Mouse (Mus musculus) adrenal gland, postnatal 4 days (tissue): ENCODE measurements around the gene Ica1. TPM values are rescaled to one million over a fixed set of nuclear protein-coding genes. Genes with fewer than 3 reads are reported as not detected.

Experiments used
- DNase-seq, 2 experiments: peaks; one replicate each; pipeline ENCODE4 v3.0.0; 2021 to 2022; ENCODE audit warnings: low spot score in 2 of 2, mixed read lengths in 2 of 2
- total RNA-seq, 2 experiments: library from RNA; stranded (reverse); gene quantifications; 2 replicates each; pipeline ENCODE4 v1.2.3; 2021

Gene Ica1
- total RNA-seq, 2 experiments from 2014 or later: 28.6 to 34.4 TPM

DNA sequence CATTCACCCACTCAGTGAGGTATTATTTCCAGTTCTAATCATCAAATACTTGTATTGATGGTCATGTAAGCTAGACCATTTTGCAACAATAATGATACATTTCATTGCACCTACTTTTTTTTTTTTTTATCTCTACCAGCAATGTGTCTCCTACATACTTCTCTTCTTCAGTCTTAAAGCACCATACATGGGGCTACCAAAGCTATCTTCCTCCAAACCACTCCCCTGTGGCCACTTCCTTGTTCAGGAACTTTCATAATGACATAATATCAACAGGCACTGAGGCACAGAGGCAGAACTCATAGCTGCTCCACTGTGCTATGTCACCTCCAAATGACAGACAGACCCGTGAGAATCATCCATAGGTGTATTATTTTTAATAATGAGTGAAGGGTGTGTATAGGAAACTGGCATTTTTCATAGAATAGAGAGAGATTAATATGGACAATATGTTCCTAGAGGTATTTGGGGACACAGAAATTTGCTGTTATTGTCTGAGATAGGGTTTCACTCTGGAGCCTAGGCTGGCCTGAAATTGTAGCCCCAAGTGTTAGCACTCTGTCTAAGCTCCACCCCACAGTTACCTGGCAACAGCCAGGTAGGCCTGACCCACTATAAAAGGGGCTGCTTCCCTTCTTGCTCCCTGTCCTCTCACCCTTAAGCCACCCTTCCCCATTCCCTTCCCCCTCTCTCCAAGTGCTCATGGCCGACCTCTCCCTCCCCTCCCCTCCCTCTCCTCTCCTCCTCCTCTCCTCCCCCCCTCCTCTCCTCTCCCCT, 86.9 kb downstream of the Ica1 start:
- DNase-seq: no peak

DNA sequence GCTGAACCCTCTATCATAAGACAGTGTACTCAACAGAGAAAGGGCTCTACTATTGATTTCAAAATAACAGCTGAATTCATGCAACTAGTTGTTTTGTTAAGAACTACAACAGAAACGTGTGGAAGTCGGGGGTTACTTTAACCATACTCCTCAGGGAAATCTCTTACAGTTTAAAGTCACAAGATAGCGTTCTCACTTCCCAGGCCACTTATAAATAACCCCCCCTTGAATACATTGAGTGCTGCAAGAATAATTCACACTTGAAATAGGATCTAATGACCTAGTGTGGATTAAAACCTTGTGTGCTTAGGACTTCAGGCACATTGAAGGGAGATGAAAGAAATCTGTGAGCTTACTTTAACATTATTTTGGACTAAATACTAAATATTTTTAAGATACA, 87.8 kb downstream of the Ica1 start:
- DNase-seq: no peak

DNA sequence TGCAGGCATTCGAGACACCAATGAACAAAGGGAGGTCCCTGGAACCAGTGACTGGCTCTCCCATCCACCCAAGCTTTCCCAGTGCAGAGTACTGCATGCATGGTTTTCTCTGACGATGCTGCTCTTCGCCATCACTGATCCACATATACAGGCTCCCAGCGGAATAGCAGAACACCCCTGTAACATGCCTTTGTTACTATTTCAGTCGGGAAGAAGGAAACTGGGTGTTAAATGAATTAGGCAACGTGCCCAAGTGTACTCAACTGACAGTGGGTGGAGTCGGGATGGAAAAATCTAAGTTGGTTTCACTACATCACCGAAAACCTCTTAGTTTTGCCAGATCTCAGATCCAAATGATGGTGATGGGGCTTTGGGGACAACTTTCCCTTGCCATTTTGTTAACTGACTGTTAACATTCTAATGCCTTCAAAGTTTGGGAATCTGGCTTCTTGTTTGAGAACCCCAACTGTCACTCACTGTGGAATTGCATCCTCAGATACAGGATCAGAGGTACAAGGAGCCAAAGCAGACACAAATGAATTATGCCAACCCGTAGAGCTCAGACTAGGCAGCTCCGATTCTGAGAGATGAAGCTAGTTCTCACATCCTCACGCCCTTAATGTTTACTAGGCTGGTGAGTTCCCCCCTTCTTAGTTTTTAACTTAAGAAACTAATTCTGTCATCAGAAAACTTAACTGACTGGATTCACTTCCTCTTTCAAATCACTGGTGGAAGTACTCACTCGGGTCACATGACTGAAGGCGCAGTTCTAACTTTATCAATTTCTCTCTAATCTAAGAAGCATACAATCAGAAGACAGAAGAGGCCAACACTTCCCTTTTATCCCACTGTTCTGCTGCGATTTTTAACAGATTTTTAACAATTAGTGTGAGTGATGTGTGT, 91.4 kb downstream of the Ica1 start:
- no peak for DNase-seq

DNA sequence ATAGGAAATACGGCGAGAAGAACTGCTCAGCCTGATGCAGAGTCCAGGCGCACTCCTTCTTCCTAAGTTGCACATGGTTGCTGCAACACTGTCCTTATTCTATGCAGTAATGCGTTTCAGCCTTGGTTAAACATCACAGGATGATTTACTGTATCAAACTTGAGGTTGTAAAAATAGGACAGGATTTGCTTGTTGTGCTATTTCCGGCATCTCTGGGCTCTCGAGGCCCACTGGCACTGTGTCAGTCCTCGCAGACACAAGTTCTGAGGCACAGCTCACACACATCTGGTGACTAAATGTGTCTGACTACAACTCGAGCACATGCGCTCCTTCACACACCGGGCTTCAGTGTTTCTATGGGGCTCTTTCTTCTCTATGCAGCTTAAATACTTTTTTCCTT, 94.9 kb downstream of the Ica1 start:
- DNase-seq: no peak

DNA sequence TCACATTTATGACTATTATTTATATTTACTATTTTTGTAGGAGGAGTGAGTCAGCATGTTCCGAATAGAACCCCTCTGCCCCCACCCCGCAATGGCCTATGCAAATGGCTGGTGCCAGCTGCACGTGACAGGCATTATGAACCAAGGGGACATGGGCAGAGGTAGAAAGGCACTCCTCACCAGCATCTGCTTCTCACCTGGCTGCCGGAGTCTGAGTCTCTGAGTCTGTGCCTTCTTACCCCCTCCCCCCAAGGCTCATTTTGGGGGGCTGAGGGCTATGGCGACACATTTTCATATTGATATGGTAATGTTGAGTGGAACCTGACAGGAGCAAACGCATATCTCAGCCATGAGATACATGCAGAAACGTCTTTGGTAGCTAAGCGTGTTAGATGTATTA, 97.4 kb downstream of the Ica1 start:
- DNase-seq: no peak

DNA sequence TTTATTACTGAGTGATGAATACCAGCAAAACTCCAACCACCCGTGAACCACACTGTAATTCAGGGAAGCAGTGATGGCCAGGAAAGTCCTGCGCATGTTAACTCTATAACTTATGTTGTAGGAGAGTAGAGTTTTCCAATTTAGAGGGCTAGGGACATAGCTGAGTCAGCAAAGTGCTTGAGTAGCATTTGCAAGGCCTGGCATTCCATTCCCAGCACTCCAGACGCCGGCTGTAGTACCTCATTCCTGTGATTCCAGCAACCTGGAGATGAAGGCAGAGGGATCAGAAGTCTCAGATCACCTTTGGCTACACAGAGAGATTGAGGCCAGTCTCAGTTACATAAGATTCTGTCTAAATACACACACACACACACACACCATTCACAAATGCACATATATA, 105.3 kb downstream of the Ica1 start:
- no peak for DNase-seq

DNA sequence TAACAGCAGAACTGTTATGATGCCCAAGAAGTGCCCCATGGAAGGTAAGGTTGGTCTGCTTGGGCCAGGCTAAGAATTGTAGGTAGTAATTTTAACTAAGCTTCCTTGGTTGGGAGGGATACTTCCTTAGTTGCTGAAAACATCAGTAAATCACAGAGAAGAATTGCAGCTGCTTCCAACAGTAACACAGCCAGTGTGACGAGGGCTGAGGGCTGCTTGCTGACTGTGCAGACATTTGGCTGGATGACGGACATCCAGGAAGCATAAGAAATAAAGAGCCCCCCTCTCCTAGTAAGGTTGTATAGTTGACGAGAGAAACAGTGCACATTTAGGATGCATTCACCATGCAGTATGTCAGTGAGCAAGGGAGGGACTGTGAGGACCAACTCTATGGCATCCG, 108.9 kb downstream of the Ica1 start:
- DNase-seq: no peak

DNA sequence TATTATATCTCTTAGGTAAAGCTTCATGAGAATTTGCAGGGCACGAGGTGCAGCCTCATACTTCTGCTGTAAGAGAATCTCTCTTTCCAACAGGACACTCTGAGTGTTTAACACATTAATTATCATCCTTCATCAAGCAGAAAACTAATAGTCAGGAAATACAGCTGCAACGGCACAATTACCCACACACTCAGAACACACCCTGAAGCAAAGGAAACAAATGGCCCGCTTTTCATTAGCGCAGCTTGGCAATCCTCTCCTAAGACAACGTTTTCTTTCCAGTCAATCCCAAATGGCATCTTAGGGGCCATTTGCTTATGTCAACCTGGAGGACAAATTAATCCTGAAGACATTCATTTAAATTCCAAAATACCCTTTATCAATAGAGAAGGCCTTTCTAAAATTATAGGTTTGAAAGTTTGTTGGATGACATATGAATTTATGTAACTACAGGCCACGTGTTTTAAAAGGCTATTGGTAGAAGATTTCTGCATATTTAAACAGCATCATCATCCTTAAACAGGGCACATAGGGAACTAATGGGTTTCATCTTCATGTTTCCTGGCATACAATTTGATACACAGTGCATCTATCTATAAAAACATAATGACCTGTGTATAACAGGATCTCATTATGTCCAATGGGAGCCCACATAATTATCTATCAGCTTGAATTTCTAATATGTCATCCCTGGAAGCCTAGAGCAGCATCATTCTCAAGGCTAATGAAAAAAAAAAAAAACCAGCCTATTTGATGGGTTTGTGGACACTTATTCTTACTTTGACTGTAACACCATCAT, 110.1 kb downstream of the Ica1 start:
- no peak for DNase-seq

DNA sequence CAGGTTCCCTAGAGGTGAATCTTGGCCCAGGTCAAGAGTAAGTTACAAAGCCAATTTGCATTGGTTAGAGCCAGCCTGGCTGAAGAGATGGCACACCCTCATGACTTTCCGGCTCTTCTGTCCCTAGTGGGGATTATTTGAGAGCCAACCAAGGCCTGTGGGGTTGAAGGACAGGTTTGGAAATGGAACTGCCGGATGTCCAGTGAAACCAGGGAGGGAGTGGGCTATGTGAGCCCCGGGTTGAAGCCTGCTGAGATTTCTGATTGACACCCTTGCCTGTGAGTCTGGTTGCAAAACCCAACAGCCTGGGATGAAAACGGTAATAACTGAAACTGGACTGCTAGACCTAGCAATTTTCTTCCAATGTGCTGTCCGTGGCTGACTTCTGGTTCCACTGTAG, 112.5 kb downstream of the Ica1 start:
- DNase-seq: no peak

DNA sequence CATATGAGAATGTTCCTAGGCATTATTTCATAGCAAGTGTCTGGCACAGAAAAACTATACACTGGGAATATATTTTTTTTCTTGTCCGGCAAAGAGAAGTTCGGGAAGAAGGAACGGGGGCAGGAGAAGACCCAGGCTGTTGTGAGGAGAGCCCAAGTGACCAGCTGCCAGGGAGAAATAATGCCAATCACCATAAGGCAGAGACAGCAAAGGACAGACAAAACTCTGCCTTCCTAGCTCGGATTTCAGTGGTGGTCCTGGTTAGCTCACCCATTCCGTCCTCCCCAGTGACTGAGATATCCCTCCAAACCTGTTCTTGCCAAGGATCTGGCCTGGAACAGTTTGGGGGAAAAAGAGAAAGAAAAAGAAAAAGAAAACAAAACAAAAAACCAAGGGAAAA, 113.3 kb downstream of the Ica1 start:
- no peak for DNase-seq

DNA sequence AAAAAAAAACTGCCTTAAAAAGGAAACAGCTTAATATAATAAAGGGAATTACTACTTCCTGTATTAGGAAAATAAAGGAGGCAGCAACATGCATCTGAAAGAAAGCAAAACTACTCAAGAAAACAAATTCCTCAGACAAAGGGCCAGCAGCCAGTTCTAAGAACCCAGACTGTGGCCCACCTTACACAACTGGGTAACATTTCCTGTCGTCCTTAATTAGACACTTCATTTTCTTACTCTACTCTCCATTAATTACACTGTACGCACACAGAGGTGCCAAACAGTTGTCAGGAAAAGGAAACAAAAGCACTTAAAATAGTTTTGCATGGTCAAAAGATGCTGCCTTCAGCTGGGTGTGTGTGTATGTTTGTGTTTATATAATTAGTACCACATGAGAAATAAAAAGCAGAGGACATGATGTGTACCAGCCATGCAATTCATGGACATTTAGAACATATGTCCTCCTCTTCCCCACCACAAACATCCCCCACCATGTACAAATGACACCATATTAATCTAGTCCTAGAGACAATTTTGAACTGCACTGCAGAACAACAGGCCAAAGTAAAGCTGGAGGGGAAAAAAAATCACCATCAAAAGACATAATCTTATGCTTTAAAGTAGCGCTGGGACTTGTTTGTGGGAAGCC, 115.1 kb downstream of the Ica1 start:
- DNase-seq: no peak

DNA sequence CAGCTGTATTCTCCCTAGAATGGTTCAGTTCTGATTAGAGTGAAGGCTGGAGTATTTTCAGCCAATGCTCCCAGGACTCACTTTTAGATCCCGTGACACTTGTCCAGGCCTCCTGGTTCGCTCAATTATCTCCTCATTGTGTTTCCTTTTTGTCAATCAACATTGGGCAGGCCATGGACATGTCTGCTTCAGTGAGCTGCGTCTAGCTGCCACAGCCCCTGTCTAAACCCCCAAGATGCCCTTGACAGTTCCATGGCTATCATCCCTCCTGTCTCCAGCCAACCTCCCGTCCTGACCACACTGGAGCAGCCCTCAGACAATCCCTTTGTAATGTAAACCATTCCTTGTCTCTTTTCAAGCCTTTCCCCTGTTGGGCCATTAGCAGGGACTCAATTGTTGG, 116.9 kb downstream of the Ica1 start:
- DNase-seq: no peak

DNA sequence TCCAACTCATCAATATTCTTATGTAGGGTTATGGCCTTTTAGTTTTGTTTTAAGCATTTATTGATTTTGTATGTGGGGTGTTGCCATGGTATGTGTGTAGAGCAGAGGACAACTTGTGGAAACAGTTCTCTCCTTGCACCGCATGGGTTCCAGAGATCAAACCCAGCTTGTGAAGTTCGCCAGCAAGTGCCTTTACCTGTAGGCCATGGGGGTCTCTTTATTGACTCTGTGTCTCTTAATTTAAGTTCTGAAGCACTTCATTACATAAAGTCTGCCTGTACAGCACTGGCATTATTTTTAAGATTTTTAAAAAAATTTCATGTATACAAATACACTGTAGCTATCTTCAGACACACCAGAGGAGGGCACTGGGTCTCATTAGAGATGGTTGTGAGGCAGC, 118.2 kb downstream of the Ica1 start:
- no peak for DNase-seq

DNA sequence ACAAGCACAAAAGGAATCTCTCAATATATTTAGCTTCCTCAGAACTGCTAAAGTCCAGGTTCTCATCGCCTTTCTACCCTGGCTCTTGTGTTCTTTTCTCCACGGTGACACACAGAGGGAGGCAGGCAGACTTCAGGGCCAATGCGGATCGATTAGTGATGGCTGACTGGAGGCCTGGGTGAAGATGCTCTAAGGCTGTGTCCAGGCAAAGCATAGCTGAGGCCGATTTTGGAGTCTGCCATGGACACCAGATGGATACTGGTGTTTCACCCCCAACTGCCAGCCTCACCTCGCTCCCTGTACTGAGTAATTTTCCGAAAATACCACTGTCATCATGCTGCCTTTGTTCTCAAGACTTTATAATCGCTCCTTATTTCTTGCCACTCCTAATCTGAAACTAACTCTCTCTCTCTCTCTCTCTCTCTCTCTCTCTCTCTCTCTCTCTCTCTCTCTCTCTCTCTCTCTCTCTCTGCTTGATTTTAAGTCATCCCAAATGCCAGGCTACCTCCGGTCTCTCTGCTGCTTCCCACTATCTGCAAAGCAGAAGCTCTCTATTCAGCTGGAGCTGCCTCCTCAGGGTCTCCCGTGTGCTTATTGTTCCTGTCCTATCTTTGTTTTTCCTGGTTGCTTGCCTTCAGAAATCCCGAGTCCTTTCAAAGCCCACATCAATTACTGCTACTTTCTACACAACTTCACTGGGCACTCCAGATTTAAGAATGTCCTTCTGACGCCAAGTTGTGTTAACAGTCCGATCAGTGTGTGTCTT, 118.9 kb downstream of the Ica1 start:
- no peak for DNase-seq

DNA sequence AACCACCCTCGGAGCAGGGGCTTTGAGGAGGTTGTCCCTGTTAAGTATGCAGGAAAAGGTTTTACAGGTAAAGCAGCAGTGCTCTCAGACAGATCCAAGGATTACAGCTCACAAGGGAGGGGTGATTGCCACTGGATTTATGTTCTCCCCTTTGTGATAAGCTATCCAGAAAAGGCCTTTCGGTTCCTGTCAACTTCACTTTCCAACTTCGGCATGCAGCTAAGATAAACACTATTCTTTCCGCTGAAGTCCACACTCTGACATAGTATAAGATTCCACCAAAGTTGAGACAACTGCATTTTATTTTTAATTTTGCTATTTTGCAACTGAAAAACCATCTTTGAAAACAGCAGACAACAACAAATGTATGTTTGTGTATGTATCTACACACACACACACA, 119.9 kb downstream of the Ica1 start:
- no peak for DNase-seq

DNA sequence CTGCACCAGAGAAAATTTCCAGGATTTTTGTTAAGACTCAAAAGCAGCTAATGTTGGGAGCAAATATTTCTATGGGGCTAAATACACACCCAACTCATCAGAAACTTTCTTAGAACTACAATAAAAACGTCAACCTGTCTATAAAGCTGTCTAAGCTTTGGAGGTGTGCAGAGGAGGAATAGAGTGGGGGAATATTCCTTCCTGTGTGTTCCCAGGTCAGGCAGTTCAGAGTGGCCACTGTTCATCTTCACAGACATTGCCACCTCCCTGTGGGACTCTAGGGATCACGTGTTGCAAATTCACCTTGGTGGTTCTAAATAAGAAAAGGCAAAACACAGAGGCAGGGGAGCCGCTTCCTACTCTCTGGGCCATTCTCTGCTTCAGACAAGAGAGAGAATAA, 120.8 kb downstream of the Ica1 start:
- no peak for DNase-seq

DNA sequence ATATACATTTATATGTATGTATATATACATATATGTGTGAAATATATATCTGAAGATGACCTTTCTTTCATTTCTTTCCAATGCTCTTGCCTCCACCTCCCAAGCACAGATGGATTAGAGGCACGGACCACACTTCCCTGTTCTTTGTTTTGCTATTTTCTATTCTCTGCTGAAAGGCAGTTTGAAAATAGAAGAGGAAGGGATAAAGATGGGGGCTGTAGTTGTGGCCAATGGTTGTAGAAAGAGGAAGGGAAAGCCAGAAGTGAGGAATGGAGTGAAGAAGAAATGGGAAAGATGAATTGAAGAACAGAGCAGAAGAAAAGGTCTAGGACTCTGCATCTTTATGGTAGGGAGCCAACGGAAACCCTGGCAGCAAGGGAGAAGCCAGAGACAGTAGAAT, 122.8 kb downstream of the Ica1 start:
- no peak for DNase-seq

DNA sequence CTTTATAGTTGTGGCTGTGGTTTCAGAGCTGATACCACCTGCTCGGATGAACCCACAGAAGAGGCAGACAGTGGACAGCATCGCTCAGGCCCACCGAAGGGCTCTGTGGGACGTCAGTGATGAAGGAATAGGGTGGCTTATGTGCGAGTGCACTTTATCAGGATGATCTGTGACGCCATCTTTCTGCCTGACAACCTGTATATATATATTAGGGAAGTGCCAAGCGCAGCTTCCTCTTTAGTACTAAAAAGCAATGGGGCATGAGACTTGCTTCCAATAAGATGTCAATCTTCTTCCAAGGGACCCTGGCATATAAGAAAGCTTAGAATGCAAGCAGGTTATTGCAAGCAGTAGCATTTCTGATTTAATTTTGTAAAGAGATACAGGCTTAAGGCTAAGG, 127.9 kb downstream of the Ica1 start:
- no peak for DNase-seq

DNA sequence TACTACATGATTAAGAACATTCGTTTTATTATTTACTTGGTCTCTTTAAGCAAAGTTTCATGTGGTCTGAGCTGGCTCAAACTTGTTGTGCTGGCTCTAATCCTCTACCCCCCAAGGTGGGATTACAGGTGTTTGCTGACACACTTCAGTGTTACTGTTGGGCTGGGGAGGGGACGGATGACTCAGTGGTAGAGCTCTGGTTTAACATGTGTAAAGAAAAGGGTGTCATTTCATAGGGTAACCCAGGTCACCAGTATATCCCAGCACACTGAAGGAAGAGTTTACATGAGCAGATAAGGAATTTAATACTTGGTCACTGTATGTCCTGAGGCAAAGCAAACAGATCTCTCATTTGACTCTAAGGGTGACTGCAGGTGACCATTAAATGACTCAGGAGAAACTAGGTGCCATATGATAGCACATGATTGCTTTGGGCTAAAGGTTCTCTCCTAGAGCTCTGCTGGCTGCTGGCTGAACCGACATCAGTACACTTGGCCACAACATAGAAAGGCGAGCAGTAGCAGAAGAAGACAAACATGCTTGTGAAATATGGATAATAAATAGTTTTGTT, 128.9 kb downstream of the Ica1 start:
- DNase-seq: no peak
